Mouse (Mus musculus) embryonic facial prominence, embryonic 15.5 days (tissue): ENCODE results near the gene Ptcd3. TPM values are rescaled to one million over a fixed set of nuclear protein-coding genes. Genes with fewer than 3 reads are reported as not detected.
"Not testable (repeated sequence)": the region's sequence is repeated elsewhere in the genome, so short reads cannot be mapped to it uniquely, and the experiment has no call there.

Experiments
- ATAC-seq: fragments of 200-750 bp; cut with Nextera tagmentation; 2 replicates; pipeline ENCODE4 v1.8.0; 2017; ENCODE audit warnings: low read depth, moderate TSS enrichment; ENCODE audit not compliant: insufficient number of reproducible peaks, low FRiP score, low TSS enrichment
- H3K27ac ChIP-seq: fragments of 300-500 bp; sonication (generic); replicated peaks from 2 replicates; pipeline ENCODE4 v1.5.1; 2015; ENCODE audit warnings: mild to moderate bottlenecking, inconsistent platforms
- H3K27me3 ChIP-seq: fragments of 300-500 bp; sonication (generic); 2 replicates; pipeline ENCODE4 v1.6.1; 2015; ENCODE audit warnings: inconsistent platforms
- H3K36me3 ChIP-seq: fragments of 300-500 bp; sonication (generic); 2 replicates; pipeline ENCODE4 v1.6.1; 2015; ENCODE audit warnings: mild to moderate bottlenecking, inconsistent platforms
- H3K4me1 ChIP-seq: fragments of 300-500 bp; sonication (generic); 2 replicates; pipeline ENCODE4 v1.6.1; 2015; ENCODE audit warnings: inconsistent platforms
- H3K4me2 ChIP-seq: fragments of 300-500 bp; sonication (generic); replicated peaks from 2 replicates; pipeline ENCODE4 v1.6.1; 2015; ENCODE audit warnings: mild to moderate bottlenecking, inconsistent platforms
- H3K4me3 ChIP-seq: fragments of 300-500 bp; sonication (generic); replicated peaks from 2 replicates; pipeline ENCODE4 v1.5.1; 2015; ENCODE audit warnings: mild to moderate bottlenecking, inconsistent platforms
- H3K9ac ChIP-seq: fragments of 300-500 bp; sonication (generic); 2 replicates; pipeline ENCODE4 v1.6.1; 2015; ENCODE audit warnings: inconsistent platforms
- H3K9me3 ChIP-seq: fragments of 300-500 bp; sonication (generic); replicated peaks from 2 replicates; pipeline ENCODE4 v1.6.1; 2016; ENCODE audit warnings: inconsistent platforms
- WGBS: fragments of 180-500 bp; shearing (Covaris S2); methylation state at CpG from one replicate; pipeline ENCODE4 v1.1.7; 2015; 5-methylcytosine and 5-hydroxymethylcytosine counted together
- polyA plus RNA-seq: library from polyadenylated mRNA; unstranded; fragments of >200 nt; fragmentation: Nextera tagmentation; extraction: Ambion mirVana; gene quantifications from 2 replicates; pipeline ENCODE4 v1.2.1, GENCODE M21; 2015

Ptcd3 gene
- polyA plus RNA-seq, 1 experiment from 2014 or later, result 86.1 TPM

DNA sequence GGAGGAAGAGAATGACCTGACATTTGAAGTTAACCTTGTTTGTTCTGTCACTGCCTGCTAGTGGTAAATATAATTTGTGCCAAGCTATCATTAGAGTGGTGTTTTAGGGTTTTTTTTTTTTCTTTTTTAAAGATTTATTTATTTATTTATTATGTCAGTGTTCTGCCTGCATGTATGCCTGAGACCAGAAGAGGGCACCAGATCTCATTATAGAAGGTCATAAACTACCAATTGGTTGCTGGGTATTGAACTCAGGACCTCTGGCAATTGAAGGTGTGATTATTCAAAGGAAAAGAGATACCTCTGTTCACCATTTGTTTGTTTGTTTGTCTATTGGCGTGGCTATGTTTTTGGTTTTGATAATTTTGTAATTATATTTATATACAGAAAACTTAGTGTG lies 39.7 kb downstream of the Ptcd3 start:
- no peak overlapping the region for H3K4me3 ChIP-seq
- H3K9ac ChIP-seq, result no peak overlapping the region
- H3K27me3 ChIP-seq, result no peaks in the 10 kb centered on the region
- no peak overlapping the region for H3K27ac ChIP-seq
- no peaks in the 10 kb centered on the region for H3K9me3 ChIP-seq
- H3K4me2 ChIP-seq, result no peak overlapping the region
- peaks cover 70% of the 10 kb centered on the region for H3K36me3 ChIP-seq
- H3K4me1 ChIP-seq, result no peaks in the 10 kb centered on the region
- ATAC-seq, result no peak
- 83% methylated on average over 1 of the region's 1 CpGs for WGBS

DNA sequence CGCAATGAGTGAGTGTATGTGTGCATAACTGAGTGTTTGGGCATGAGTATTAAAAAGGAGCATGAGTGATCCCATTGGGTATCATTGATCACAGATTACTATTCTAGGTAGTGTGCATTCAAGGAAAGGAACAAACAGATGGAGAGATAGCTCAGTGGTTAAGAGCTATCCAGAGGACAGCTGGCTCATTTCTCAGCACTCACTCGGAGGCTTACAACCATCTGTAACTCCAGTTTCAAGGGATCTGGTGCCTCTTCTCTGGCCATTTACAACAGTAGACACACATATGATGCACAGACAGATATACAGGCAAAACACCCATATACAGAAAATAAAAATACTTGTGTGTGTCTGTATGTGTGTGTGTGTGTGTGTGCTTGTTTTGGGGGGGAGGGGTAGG lies 40.8 kb downstream of the Ptcd3 start:
- Histone ChIP-seq H3K4me1 (no peaks in the 10 kb centered on the region), H3K4me3 (no peak overlapping the region), H3K27ac (no peak overlapping the region), H3K36me3 (peaks cover 71% of the 10 kb centered on the region), H3K9ac (no peak overlapping the region), H3K4me2 (no peak overlapping the region), H3K27me3 (no peaks in the 10 kb centered on the region), H3K9me3 (no peaks in the 10 kb centered on the region)
- WGBS, result 87% methylated on average over 2 of the region's 2 CpGs
- ATAC-seq, result no peak

DNA sequence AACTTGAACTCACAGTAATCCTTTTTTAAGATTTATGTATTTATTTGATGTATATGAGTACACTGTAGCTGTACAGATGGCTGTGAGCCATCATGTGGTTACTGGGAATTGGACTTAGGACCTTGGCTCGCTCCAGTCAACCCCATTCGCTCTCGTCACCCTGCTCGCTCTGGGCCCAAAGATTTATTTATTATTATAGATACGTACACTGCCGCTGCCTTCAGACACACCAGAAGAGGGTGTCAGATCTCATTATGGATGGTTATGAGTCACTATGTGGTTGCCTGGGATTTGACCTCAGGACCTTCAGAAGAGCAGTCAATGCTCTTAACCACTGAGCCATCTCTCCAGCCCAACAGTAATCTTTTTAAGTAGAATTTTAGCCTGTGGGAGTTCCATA lies 61.6 kb downstream of the Ptcd3 start:
- H3K36me3 ChIP-seq, result peaks cover 26% of the 10 kb centered on the region
- not testable (repeated sequence) for H3K4me3 ChIP-seq
- 89% methylated on average over 6 of the region's 6 CpGs for WGBS

DNA sequence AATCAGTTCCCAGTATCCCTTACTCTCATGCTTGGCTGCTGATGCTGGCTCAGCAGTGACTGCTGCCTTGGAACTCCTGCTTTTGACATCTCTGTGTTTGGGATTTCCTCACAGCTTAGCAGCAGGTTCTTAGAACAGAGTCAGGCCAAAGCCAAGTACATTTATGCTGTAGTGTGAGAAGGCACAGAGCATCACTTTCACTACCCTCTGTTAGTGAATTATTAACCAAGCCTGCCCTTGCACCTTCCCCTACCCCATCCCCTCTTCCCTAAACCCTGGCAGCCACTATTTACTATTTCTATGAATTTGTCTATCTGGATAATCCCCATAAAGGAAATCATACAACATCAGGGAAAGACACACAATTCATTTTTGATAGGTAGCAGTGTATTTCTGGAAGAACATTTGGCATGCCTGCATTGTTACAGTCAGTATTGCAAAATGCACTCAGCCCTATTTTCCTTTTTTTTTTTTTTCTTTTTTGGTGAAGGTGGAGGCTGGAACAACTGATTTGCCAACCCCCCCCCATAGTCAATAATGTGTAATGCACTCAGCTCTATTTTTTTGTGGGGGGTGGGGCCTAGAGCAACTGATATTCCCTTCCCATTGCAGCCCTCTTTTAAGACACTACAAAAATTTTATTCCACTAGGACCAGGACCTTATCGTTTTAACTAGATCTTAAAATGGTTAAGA lies 67.8 kb downstream of the Ptcd3 start:
- no peak overlapping the region for H3K9ac ChIP-seq
- 100% methylated on average over 1 of the region's 1 CpGs for WGBS

More for the DNA sequence above, 61.6 kb downstream of the Ptcd3 start:
- not testable (repeated sequence) for ATAC-seq, H3K27me3 ChIP-seq, H3K4me1 ChIP-seq, H3K27ac ChIP-seq, H3K9ac ChIP-seq, H3K4me2 ChIP-seq, H3K9me3 ChIP-seq

DNA sequence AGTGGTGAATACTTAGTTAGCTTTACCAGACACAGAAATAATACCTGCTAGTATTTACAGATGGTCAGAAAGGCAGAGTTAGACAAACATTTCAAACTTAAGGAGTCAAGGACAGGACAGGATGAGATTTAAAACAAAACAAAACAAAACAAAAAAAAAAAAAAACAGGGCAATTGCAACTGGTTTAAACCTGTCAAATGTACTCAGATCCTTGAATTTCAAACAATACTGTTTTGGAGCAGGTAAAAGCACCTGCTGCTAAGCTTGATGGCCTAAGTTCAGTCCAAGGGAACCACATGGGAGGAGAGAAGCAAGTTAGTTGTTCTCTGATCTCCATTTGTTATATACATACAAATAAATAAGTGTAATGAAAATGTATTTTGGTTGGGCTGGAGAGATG lies 68.7 kb downstream of the Ptcd3 start:
- Histone ChIP-seq H3K36me3 (0 out of 2 replicates have a peak, but pooled peaks cover 6% of the 10 kb centered on the region), H3K4me3 (no peak overlapping the region), H3K4me1 (no peaks in the 10 kb centered on the region), H3K27me3 (no peaks in the 10 kb centered on the region), H3K9me3 (no peaks in the 10 kb centered on the region), H3K27ac (no peak overlapping the region), H3K4me2 (no peak overlapping the region), H3K9ac (no peak overlapping the region)
- ATAC-seq, result no peak

More for the DNA sequence above, 67.8 kb downstream of the Ptcd3 start:
- H3K36me3 ChIP-seq, result peaks cover 1% of the 10 kb centered on the region; the same call in 1 of the 2 replicates
- H3K27me3 ChIP-seq, result no peaks in the 10 kb centered on the region
- no peak overlapping the region for H3K4me2 ChIP-seq
- H3K4me3 ChIP-seq, result no peak overlapping the region
- ATAC-seq, result no peak
- no peaks in the 10 kb centered on the region for H3K4me1 ChIP-seq
- H3K9me3 ChIP-seq, result no peaks in the 10 kb centered on the region
- H3K27ac ChIP-seq, result no peak overlapping the region

DNA sequence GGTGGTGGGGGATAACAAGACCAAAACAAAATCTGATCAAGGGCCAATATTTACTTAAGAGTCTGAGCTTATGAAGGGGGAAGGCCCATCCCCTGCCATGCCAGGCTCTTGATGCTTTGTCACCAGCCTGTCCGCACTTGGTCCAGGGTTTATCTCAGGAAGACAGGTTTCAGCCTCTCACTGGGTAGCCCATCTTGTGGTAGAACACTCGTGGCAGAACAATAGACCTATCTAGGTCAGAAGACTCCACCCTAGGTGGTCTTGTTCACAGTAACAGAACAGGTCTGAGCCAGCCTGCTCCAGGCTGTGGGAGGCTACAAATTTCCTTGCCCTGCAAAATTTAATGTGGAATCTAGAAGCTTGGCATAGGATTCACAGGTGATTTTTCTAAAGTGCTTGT lies 71.7 kb downstream of the Ptcd3 start:
- 78% methylated on average over 2 of the region's 2 CpGs for WGBS
- no peak overlapping the region for H3K27ac ChIP-seq
- peaks cover 8% of the 10 kb centered on the region for H3K4me1 ChIP-seq
- no peak overlapping the region for H3K4me3 ChIP-seq
- no peak for ATAC-seq
- no peaks in the 10 kb centered on the region for H3K27me3 ChIP-seq
- H3K9ac ChIP-seq, result no peak overlapping the region
- no peak overlapping the region for H3K4me2 ChIP-seq
- 0 out of 2 replicates have a peak, but pooled peaks cover 6% of the 10 kb centered on the region for H3K36me3 ChIP-seq
- H3K9me3 ChIP-seq, result no peaks in the 10 kb centered on the region

DNA sequence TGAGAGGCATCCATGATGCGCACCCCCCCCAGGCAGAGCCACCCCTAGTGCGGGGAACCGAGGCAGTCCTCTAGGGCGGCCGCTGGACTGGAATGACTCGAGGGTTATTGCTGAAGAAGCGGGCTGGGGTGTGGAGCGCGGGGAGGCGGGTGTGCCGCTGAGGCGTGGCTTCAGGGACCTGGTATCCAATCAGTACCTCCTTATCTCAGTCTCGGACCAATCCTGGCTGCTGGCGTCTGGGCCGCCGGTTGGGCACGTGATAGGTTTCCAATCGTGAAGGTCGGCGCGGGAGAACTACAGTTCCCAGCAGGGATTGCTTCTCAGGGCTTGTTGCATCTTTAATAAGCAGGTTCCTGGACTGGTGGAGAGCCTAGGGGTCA lies 77.0 kb downstream of the Ptcd3 start:
- WGBS, result under 1% methylated on average over 20 of the region's 21 CpGs
- 0 out of 2 replicates have a peak, but pooled peaks cover 6% of the 10 kb centered on the region for H3K36me3 ChIP-seq
- peak overlapping the region; percentile 93 for H3K27ac ChIP-seq
- no peaks in the 10 kb centered on the region for H3K9me3 ChIP-seq
- H3K4me2 ChIP-seq, result peak overlapping the region; percentile 79
- H3K27me3 ChIP-seq, result no peaks in the 10 kb centered on the region
- H3K9ac ChIP-seq, result peak overlapping the region; percentile 75
- ATAC-seq, result peak; percentile 99
- H3K4me3 ChIP-seq, result peak overlapping the region; percentile 97
- H3K4me1 ChIP-seq, result peaks cover 13% of the 10 kb centered on the region

DNA sequence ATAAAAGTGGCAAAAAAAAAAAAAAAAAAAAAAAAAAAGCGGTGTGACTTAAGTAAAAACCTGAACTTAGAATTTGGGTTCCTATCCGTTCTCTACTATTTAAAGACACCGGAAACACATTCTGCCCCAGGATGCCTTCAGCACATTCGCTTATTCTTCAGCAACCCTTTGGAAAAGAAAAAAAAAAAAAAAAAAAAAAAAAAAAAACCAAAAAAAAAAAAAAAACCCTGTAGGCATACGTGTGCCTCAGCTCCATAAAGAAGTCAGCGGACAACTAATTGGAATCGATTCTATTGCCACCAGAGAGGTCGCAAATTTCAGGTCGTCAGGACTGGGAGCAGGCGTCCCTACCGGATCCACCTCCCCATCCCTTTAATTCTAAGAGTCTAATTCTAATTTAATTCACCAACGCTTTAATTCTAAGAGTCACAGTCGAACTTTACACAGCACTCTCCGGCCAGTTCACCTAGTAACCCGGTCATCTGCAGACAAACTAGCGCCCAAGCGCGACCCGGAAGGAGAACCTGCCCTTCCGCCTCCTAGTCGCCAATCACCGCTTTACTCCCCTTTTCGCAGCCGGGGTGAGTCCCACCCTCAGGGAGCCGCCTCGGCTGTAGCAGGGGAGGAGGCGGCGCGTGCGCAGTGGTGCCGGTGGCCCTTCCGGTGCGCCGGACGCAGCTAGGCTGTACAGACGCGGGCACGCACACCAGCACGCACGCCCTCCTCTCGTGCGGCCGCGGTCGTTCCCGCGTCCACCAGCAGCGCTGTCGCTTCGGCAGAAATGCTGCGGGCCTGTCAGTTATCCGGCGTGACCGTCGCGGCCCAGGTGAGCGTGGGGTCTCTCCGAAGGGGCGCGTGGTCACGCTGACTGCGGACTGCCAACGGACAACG lies 77.6 kb downstream of the Ptcd3 start, which contains the start of gene Immt:
Gene Immt (plus strand): TSS at position 642 of the 891 bp plus-strand sequence.
- peak; percentile 100 for ATAC-seq

More for the DNA sequence above, 77.6 kb downstream of the Ptcd3 start, which contains the start of gene Immt:
- Histone ChIP-seq H3K36me3 (0 out of 2 replicates have a peak, but pooled peaks cover 6% of the 10 kb centered on the region), H3K9me3 (no peaks in the 10 kb centered on the region), H3K27ac (peak within 1 kb of the TSS; percentile 93), H3K4me1 (peaks cover 13% of the 10 kb centered on the region), H3K27me3 (no peaks in the 10 kb centered on the region), H3K4me3 (peak within 1 kb of the TSS; percentile 97), H3K4me2 (peak within 1 kb of the TSS; percentile 79), H3K9ac (peak within 1 kb of the TSS; percentile 75)
- WGBS, result under 1% methylated on average over 64 of the region's 64 CpGs

Other genes starting within 250 kb of the Ptcd3 start
- 17.2 and 18.7 TPM in 2 replicates for gene Reep1, start 201.2 kb downstream of the Ptcd3 start, polyA plus RNA-seq
- gene Mrpl35, start 81.8 kb downstream of the Ptcd3 start, polyA plus RNA-seq, result 59.2 TPM in 2 replicates
- gene Immt, start 77.4 kb downstream of the Ptcd3 start, polyA plus RNA-seq, result 148 and 149 TPM in 2 replicates
- 29.3 and 30.1 TPM in 2 replicates for gene Polr1a, start 303 bp upstream of the Ptcd3 start, polyA plus RNA-seq
- 29.5 and 29.6 TPM in 2 replicates for gene St3gal5, start 188.8 kb upstream of the Ptcd3 start, polyA plus RNA-seq